Mouse (Mus musculus) mature B cell (primary cell): ENCODE measurements around the gene Dlgap4.

Experiments
- in situ Hi-C: fragments of 300-500 bp; cut with MboI; formaldehyde crosslinking; loops from 2 replicates; pipeline ENCODE4 v1.14.3; 2019

The Dlgap4 gene

GRCm38 (mm10) chr2:156658751-156659150, 45.2 kb downstream of the Dlgap4 start:
- in situ Hi-C loops, result no loop called here

- in situ Hi-C loops, result no loop called here
Observed at GRCm38 (mm10) chr2:156659981-156660380, 46.5 kb downstream of the Dlgap4 start.

- in situ Hi-C loops, result no loop called here
Observed at GRCm38 (mm10) chr2:156663162-156663561, 49.7 kb downstream of the Dlgap4 start.

- in situ Hi-C loops, result no loop called here
Observed at GRCm38 (mm10) chr2:156664407-156664806, 50.9 kb downstream of the Dlgap4 start.

GRCm38 (mm10) chr2:156664993-156665518, 51.6 kb downstream of the Dlgap4 start:
- in situ Hi-C loops, result no loop called here

- in situ Hi-C loops, result no loop called here
Observed at GRCm38 (mm10) chr2:156665620-156666196, 52.2 kb downstream of the Dlgap4 start.

- in situ Hi-C loops, result no loop called here
Observed at GRCm38 (mm10) chr2:156666231-156666630, 52.7 kb downstream of the Dlgap4 start.

GRCm38 (mm10) chr2:156667290-156667689, 53.8 kb downstream of the Dlgap4 start:
- in situ Hi-C loops, result no loop called here

GRCm38 (mm10) chr2:156668625-156669024, 55.1 kb downstream of the Dlgap4 start:
- in situ Hi-C loops, result no loop called here

GRCm38 (mm10) chr2:156673307-156673706, 59.8 kb downstream of the Dlgap4 start:
- in situ Hi-C loops, result no loop called here

- in situ Hi-C loops, result no loop called here
Observed at GRCm38 (mm10) chr2:156673881-156674669, 60.6 kb downstream of the Dlgap4 start.

- in situ Hi-C loops, result no loop called here
Observed at GRCm38 (mm10) chr2:156676885-156677284, 63.4 kb downstream of the Dlgap4 start.

- in situ Hi-C loops, result no loop called here
Observed at GRCm38 (mm10) chr2:156678112-156678511, 64.6 kb downstream of the Dlgap4 start.

GRCm38 (mm10) chr2:156682965-156683364, 69.5 kb downstream of the Dlgap4 start:
- in situ Hi-C loops, result no loop called here

- in situ Hi-C loops, result no loop called here
Observed at GRCm38 (mm10) chr2:156685999-156686398, 72.5 kb downstream of the Dlgap4 start.

GRCm38 (mm10) chr2:156686754-156687153, 73.2 kb downstream of the Dlgap4 start:
- in situ Hi-C loops, result no loop called here

- in situ Hi-C loops, result no loop called here
Observed at GRCm38 (mm10) chr2:156688604-156689003, 75.1 kb downstream of the Dlgap4 start.

- in situ Hi-C loops, result no loop called here
Observed at GRCm38 (mm10) chr2:156690833-156691232, 77.3 kb downstream of the Dlgap4 start.

GRCm38 (mm10) chr2:156691746-156692145, 78.2 kb downstream of the Dlgap4 start:
- in situ Hi-C loops, result no loop called here

GRCm38 (mm10) chr2:156693241-156693807, 79.8 kb downstream of the Dlgap4 start:
- in situ Hi-C loops, result no loop called here

GRCm38 (mm10) chr2:156697261-156697660, 83.8 kb downstream of the Dlgap4 start:
- in situ Hi-C loops, result no loop called here

GRCm38 (mm10) chr2:156698168-156698567, 84.7 kb downstream of the Dlgap4 start:
- in situ Hi-C loops, result no loop called here

- in situ Hi-C loops, result loop anchor here (10.0 kb wide), 1 partner anchor 171 kb away; no protein-coding TSS in a partner anchor
Observed at GRCm38 (mm10) chr2:156705473-156705872, 92.0 kb downstream of the Dlgap4 start.
